ENCODE assay signal across 8 mouse cellular contexts in genomic region chr3:19406351-19407151, GRCm38 (mm10).
DNase-seq lines count a peak whose midpoint lies in the region; TF ChIP-seq lines count a peak whose summit lies in the region.

No protein-coding gene starts in this region.

- H3K4me2 ChIP-seq in myocyte (ENCODE audit: low read depth): peak overlapping the region; percentile 41

- TF ChIP-seq POLR2A in myocyte (IDR thresholded peaks at IDR 0.05; ENCODE audit: insufficient read length, low read depth): no peak

- H3K4me3 ChIP-seq in myocyte: no peak overlapping the region

- no peaks in the 10 kb centered on the region for H3K36me3 ChIP-seq in myocyte (ENCODE audit: control insufficient read depth, insufficient read depth)

- no peaks in the 10 kb centered on the region for H3K27me3 ChIP-seq in myocyte (ENCODE audit: control insufficient read depth, insufficient read depth, insufficient read length)

- DNase-seq in embryo, embryonic 10 days (ENCODE audit: low spot score): peak; percentile 63
- peak; percentile 98 for DNase-seq in fibroblast of lung, adult 2 months (ENCODE audit: low read depth)
- peak; percentile 32 to 49 for DNase-seq in layer of hippocampus, postnatal 10 days (ENCODE audit: low spot score in 2 of 2)
- no peak for DNase-seq in urinary bladder, postnatal 10 days (ENCODE audit: low spot score)
- DNase-seq in ovary, adult 18-20 months (ENCODE audit: low spot score): no peak
- no peak for DNase-seq in kidney, postnatal 25 days
- no peak for DNase-seq in thymus, postnatal 4 days

- no peak overlapping the region for H3ac ChIP-seq in myocyte (ENCODE audit: control insufficient read depth, insufficient read length)

- H3K79me2 ChIP-seq in myocyte (ENCODE audit: control insufficient read depth, insufficient read depth): no peaks in the 10 kb centered on the region

TF ChIP-seq in myocyte, 11 proteins besides CTCF, POLR2A, EP300 and RAD21:
- TF ChIP-seq SRF (IDR thresholded peaks at IDR 0.05; ENCODE audit: control insufficient read depth, insufficient read length, low read depth): no peak
- TF ChIP-seq MYOG (IDR thresholded peaks at IDR 0.05; ENCODE audit: control insufficient read depth in 1 of 3, insufficient read depth in 1 of 3, insufficient read length in 2 of 3, low read depth in 2 of 3): no peak
- no peak for TF ChIP-seq TCF12 (IDR thresholded peaks at IDR 0.05; ENCODE audit: insufficient read depth, poor library complexity, severe bottlenecking)
- TF ChIP-seq MYOD1 (IDR thresholded peaks at IDR 0.05; ENCODE audit: control insufficient read depth in 1 of 3, insufficient read length in 2 of 3, low read depth in 2 of 3): peak in 1 of 3 experiments; percentile 41
- no peak for TF ChIP-seq REST (IDR thresholded peaks at IDR 0.05; ENCODE audit: insufficient read depth, insufficient read length)
- no peak for TF ChIP-seq TCF3 (IDR thresholded peaks at IDR 0.05; ENCODE audit: insufficient read length, low read depth)

Comparison
In these comparisons a context has a peak if more than half of its experiments do, and no peak if none do; other contexts are left out.
1. DNase-seq: peak in embryo, embryonic 10 days (single experiment), fibroblast of lung, adult 2 months (single experiment) and layer of hippocampus, postnatal 10 days (2 of 2); none in urinary bladder, postnatal 10 days (single experiment), ovary, adult 18-20 months (single experiment), kidney, postnatal 25 days (0 of 2) and thymus, postnatal 4 days (single experiment).